Mouse (Mus musculus) cortical plate, adult 2 months (tissue): ENCODE data around the gene Gadd45gip1. TPM values are rescaled to one million over a fixed set of nuclear protein-coding genes. Genes with fewer than 3 reads are reported as not detected.

Experiments
- H3K27ac ChIP-seq: fragments of 200-500 bp; 2 replicates; pipeline ENCODE4 v1.5.1; 2012; ENCODE audit warnings: low read length, control low read depth, inconsistent platforms; ENCODE audit not compliant: insufficient read depth
- H3K4me1 ChIP-seq: fragments of 200-500 bp; 2 replicates; pipeline ENCODE4 v1.6.1; 2011; ENCODE audit warnings: low read length; ENCODE audit not compliant: control insufficient read depth, insufficient read depth
- H3K4me3 ChIP-seq: fragments of 200-500 bp; 2 replicates; pipeline ENCODE4 v1.5.1; 2011; ENCODE audit warnings: mild to moderate bottlenecking, low read length, control low read depth; ENCODE audit not compliant: insufficient read depth
- CTCF ChIP-seq: fragments of 200-500 bp; IDR thresholded peaks from 2 replicates; pipeline ENCODE4 v1.5.1; 2011; ENCODE audit warnings: mild to moderate bottlenecking, control low read depth, low read length; ENCODE audit not compliant: insufficient read depth; ENCODE audit errors: extremely low read depth
- POLR2A ChIP-seq: fragments of 200-500 bp; IDR thresholded peaks from 2 replicates; pipeline ENCODE4 v1.6.1; 2011; ENCODE audit warnings: mild to moderate bottlenecking, low read length, control low read depth; ENCODE audit not compliant: insufficient read depth; ENCODE audit errors: extremely low read depth
- polyA plus RNA-seq: library from polyadenylated mRNA; depleted of rRNA; stranded (reverse); fragments of >200 nt; gene quantifications from 2 replicates; pipeline ENCODE4 v1.2.3, GENCODE M21; 2012

Gene Gadd45gip1
- polyA plus RNA-seq, 1 experiment: 26.0 TPM

GRCm38 (mm10) chr8:84837912-84838470, 6.7 kb downstream of the Gadd45gip1 start:
- H3K4me1 ChIP-seq: no peaks in the 10 kb centered on the region; the same call in 1 of the 2 replicates
- TF ChIP-seq POLR2A: no peak
- TF ChIP-seq CTCF: no peak
- H3K4me3 ChIP-seq: no peak overlapping the region
- no peak overlapping the region for H3K27ac ChIP-seq

GRCm38 (mm10) chr8:84838513-84838912, 7.2 kb downstream of the Gadd45gip1 start:
- Histone ChIP-seq H3K4me3 (no peak overlapping the region), H3K4me1 (no peaks in the 10 kb centered on the region; the same call in 1 of the 2 replicates), H3K27ac (no peak overlapping the region)
- TF ChIP-seq POLR2A (no peak), CTCF (no peak)

DNA sequence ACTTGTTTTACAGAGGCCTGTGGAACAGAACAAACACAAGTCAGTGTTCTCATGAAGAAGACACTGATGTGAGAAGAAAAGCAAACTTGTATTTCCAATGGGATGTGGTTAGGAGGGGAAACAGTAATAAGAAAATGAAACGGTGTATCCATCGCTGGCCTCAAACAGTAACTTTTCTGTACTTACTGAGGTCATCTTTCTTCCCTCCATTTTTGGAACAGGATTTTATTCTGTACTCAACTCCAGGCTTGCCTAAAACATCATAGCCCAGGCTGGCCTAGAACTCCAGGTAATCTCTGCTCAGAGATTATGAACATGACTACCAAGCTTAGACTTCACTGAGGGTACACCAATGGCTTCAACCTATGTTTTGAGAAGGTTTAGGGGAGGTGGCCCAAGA, 8.1 kb downstream of the Gadd45gip1 start:
- Histone ChIP-seq H3K4me1 (no peaks in the 10 kb centered on the region), H3K4me3 (peak overlapping the region; percentile 76; the same call in 1 of the 2 replicates)
- no peak for TF ChIP-seq CTCF
- no peak for TF ChIP-seq POLR2A

DNA sequence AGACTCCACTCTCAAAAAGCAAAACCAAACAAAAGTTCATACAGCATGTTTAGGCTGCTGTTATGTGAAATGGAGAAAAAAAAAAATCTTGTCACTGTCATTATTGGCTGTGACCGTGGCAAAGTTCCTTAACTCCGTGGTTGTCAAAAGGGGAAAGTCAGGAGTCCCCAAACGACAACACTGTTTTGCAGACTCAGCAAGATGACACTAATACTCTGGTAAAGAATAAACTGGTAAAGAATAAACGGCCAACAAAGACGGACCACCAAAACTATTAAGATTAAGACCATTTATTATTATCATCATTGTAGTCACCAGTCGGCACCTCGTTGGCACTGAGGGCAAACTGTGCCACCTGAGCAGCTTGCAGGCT, 8.5 kb downstream of the Gadd45gip1 start:
- peak overlapping the region; percentile 76 for H3K4me3 ChIP-seq
- no peak for TF ChIP-seq CTCF
- TF ChIP-seq POLR2A: no peak
- no peaks in the 10 kb centered on the region for H3K4me1 ChIP-seq
- H3K27ac ChIP-seq: no peak overlapping the region

More for the DNA sequence above, 8.1 kb downstream of the Gadd45gip1 start:
- no peak overlapping the region for H3K27ac ChIP-seq

DNA sequence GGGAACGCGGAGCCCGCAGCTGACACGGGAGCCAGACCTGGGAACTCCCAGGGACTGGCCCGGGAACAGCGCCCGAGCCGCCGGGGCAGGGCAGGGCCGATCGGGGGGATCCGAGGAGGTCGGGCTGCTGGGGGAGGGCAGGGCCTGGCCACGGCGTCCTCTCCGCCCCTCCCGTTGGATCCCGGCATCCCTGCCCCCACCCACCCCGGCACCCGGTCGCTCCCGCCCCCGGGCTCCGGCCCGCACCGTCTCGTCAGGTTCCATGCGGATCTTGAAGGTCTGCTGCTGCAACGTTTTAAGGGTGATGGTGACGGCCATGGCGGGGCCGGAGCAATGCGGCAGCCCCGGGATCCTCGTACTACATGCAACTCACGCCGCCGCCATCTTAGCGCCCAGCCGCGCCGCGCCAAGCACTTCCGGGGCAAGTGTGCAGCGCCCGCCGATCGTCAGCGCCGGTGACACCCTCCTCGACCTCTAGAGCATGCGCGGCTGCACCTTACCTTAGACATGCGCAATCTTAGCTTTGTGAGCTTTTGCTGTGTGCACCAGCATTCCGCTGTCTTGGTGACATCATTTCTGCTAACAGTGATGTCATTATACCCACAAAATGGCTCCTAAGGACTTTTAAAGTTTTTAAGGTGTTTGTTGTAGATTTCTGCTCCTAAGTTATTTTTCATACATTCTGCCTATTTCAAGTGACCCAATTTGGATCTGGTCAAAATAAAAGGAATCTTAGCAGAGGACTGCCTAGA, 9.1 kb downstream of the Gadd45gip1 start, which contains the start of gene Rad23a:
Gene Rad23a (minus strand): TSS at position 418 of the 752 bp plus-strand sequence.
- Histone ChIP-seq H3K4me1 (no peaks in the 10 kb centered on the region), H3K27ac (no peak within 1 kb of the TSS), H3K4me3 (peak within 1 kb of the TSS; percentile 76)
- TF ChIP-seq POLR2A: peak; percentile 77
- TF ChIP-seq CTCF: no peak

DNA sequence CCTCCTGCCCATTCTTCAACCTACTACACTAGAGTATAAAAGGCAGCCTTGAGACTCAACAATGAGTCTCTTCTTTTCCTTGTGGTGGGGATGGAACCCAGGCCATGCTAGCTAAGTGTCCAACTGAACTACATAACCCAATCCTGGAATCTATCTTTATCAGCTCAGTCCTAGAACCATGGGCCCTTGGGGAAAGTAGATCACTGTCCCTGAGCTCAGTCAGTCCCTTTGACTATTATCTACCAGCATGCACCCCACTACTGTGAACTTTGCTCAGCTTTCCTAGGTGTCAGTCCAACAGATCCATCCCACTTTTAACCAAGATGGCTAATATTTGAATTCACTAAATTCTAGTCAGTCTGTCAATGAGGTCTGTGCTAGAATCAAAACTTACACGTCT, 10.2 kb downstream of the Gadd45gip1 start:
- no peak for TF ChIP-seq CTCF
- no peak for TF ChIP-seq POLR2A
- Histone ChIP-seq H3K27ac (no peak overlapping the region), H3K4me3 (no peak overlapping the region), H3K4me1 (no peaks in the 10 kb centered on the region)

- TF ChIP-seq CTCF (no peak), POLR2A (no peak)
- no peaks in the 10 kb centered on the region for H3K4me1 ChIP-seq
- no peak overlapping the region for H3K27ac ChIP-seq
- H3K4me3 ChIP-seq: no peak overlapping the region; the same call in 1 of the 2 replicates
Measured at GRCm38 (mm10) chr8:84844397-84845070, 13.2 kb downstream of the Gadd45gip1 start.

- Histone ChIP-seq H3K4me3 (peak overlapping the region; percentile 86), H3K4me1 (no peaks in the 10 kb centered on the region), H3K27ac (0 out of 2 replicates have a peak overlapping the region, but pooled peaks have one; percentile 13)
- TF ChIP-seq POLR2A (no peak), CTCF (0 out of 2 replicates have a peak, but pooled peaks have one; percentile 16)
Measured at GRCm38 (mm10) chr8:84845355-84846093, 14.2 kb downstream of the Gadd45gip1 start.
